Mouse (Mus musculus) limb, embryonic 14.5 days (tissue): Measurements from ENCODE around the gene Bloc1s1. TPM values are rescaled to one million over a fixed set of nuclear protein-coding genes. Genes with fewer than 3 reads are reported as not detected.

Experiments used
- ATAC-seq: fragments of 200-750 bp; cut with Nextera tagmentation; 2 replicates; pipeline ENCODE4 v1.8.0; 2017; ENCODE audit warnings: low read depth, moderate number of reproducible peaks, moderate TSS enrichment; ENCODE audit not compliant: low FRiP score
- DNase-seq: peaks from one replicate; pipeline ENCODE4 v3.0.0-alpha.2; 2015; ENCODE audit warnings: low spot score
- H3K27ac ChIP-seq: fragments of 300-500 bp; sonication (generic); replicated peaks from 2 replicates; pipeline ENCODE4 v1.5.1; 2014; ENCODE audit warnings: low read depth, mild to moderate bottlenecking, low read length, moderate library complexity, mixed read lengths
- H3K27me3 ChIP-seq: fragments of 300-500 bp; sonication (generic); 2 replicates; pipeline ENCODE4 v1.6.1; 2014; ENCODE audit warnings: low read length, mixed read lengths; ENCODE audit not compliant: control insufficient read depth, insufficient read depth
- H3K36me3 ChIP-seq: fragments of 300-500 bp; sonication (generic); 2 replicates; pipeline ENCODE4 v1.6.1; 2014; ENCODE audit warnings: mild to moderate bottlenecking, low read length, moderate library complexity, mixed read lengths; ENCODE audit not compliant: control insufficient read depth, insufficient read depth
- H3K4me1 ChIP-seq: fragments of 300-500 bp; sonication (generic); 2 replicates; pipeline ENCODE4 v1.6.1; 2014; ENCODE audit warnings: antibody characterized with exemption, low read length, mixed read lengths; ENCODE audit not compliant: control insufficient read depth, insufficient read depth
- H3K4me2 ChIP-seq: fragments of 300-500 bp; sonication (generic); replicated peaks from 2 replicates; pipeline ENCODE4 v1.6.1; 2014; ENCODE audit warnings: low read depth, mild to moderate bottlenecking, low read length, moderate library complexity; ENCODE audit not compliant: severe bottlenecking
- H3K4me3 ChIP-seq: fragments of 300-500 bp; sonication (generic); replicated peaks from 2 replicates; pipeline ENCODE4 v1.5.1; 2014; ENCODE audit warnings: low read length
- H3K9ac ChIP-seq: fragments of 300-500 bp; sonication (generic); 2 replicates; pipeline ENCODE4 v1.6.1; 2014; ENCODE audit warnings: mild to moderate bottlenecking, low read depth, low read length, moderate library complexity; ENCODE audit not compliant: severe bottlenecking
- H3K9me3 ChIP-seq: fragments of 300-500 bp; sonication (generic); 2 replicates; pipeline ENCODE4 v1.6.1; 2016; ENCODE audit warnings: low read length; ENCODE audit not compliant: control insufficient read depth
- POLR2A ChIP-seq: fragments of 200-500 bp; IDR thresholded peaks from 2 replicates; pipeline ENCODE4 v1.8.0; 2012; ENCODE audit warnings: inconsistent platforms, mild to moderate bottlenecking, moderate library complexity, borderline replicate concordance; ENCODE audit not compliant: insufficient read depth, insufficient read length; ENCODE audit errors: extremely low read depth
- WGBS: fragments of 180-500 bp; shearing (Covaris S2); extraction: QIAGEN DNeasy Blood & Tissue Kit; methylation state at CpG from one replicate; pipeline ENCODE4 v1.1.7; 2014; 5-methylcytosine and 5-hydroxymethylcytosine counted together
- polyA plus RNA-seq, 2 experiments: library from polyadenylated mRNA; depleted of rRNA in 1 of 2; stranded (reverse) in 1 of 2; unstranded in 1 of 2; fragments of >200 nt; fragmentation: Nextera tagmentation in 1 of 2; extraction: Ambion mirVana in 1 of 2; gene quantifications; 2 replicates each; pipeline versions ENCODE4 v1.2.1 to v1.2.3; 2012 to 2014

Bloc1s1 gene
- polyA plus RNA-seq, 2 experiments, result 262 to 285 TPM

- peak; percentile 18 for ATAC-seq
- 0% methylated on average over 5 of the region's 7 CpGs for WGBS
- H3K9ac ChIP-seq, result peak overlapping the region; percentile 47
- no peaks in the 10 kb centered on the region for H3K27me3 ChIP-seq
- no peaks in the 10 kb centered on the region for H3K9me3 ChIP-seq
- peaks cover 35% of the 10 kb centered on the region for H3K36me3 ChIP-seq
- H3K4me3 ChIP-seq, result peak overlapping the region; percentile 70
- peak overlapping the region; percentile 70 for H3K27ac ChIP-seq
- H3K4me1 ChIP-seq, result peaks cover 20% of the 10 kb centered on the region
- DNase-seq, result peak; percentile 89
- no peak for TF ChIP-seq POLR2A
- peak overlapping the region; percentile 89 for H3K4me2 ChIP-seq
These were observed 34.7 kb downstream of the Bloc1s1 start for GRCm38 (mm10) chr10:128888941-128889827.

- no peak for DNase-seq
- Histone ChIP-seq H3K36me3 (peaks cover 60% of the 10 kb centered on the region), H3K9me3 (no peaks in the 10 kb centered on the region), H3K4me2 (no peak overlapping the region), H3K27ac (no peak overlapping the region), H3K9ac (no peak overlapping the region), H3K4me3 (no peak overlapping the region), H3K27me3 (no peaks in the 10 kb centered on the region), H3K4me1 (no peaks in the 10 kb centered on the region)
- TF ChIP-seq POLR2A, result no peak
- no peak for ATAC-seq
- 93% methylated on average over 5 of the region's 5 CpGs for WGBS
These were observed 41.8 kb downstream of the Bloc1s1 start for GRCm38 (mm10) chr10:128882067-128882466.

- no peak overlapping the region for H3K4me2 ChIP-seq
- WGBS, result 65% methylated on average over 2 of the region's 2 CpGs
- no peak overlapping the region for H3K4me3 ChIP-seq
- no peaks in the 10 kb centered on the region for H3K9me3 ChIP-seq
- no peaks in the 10 kb centered on the region for H3K4me1 ChIP-seq
- H3K27ac ChIP-seq, result no peak overlapping the region
- ATAC-seq (no peak), DNase-seq (no peak)
- H3K9ac ChIP-seq, result no peak overlapping the region
- no peaks in the 10 kb centered on the region for H3K27me3 ChIP-seq
- peaks cover 48% of the 10 kb centered on the region for H3K36me3 ChIP-seq
- no peak for TF ChIP-seq POLR2A
These were observed 45.0 kb downstream of the Bloc1s1 start for GRCm38 (mm10) chr10:128878811-128879210.

GRCm38 (mm10) chr10:128878291-128878690 is 45.5 kb downstream of the Bloc1s1 start:
- TF ChIP-seq POLR2A, result no peak
- ATAC-seq (no peak), DNase-seq (no peak)
- H3K4me1 ChIP-seq, result no peaks in the 10 kb centered on the region
- no peak overlapping the region for H3K9ac ChIP-seq
- H3K36me3 ChIP-seq, result peaks cover 51% of the 10 kb centered on the region
- H3K9me3 ChIP-seq, result no peaks in the 10 kb centered on the region
- no peak overlapping the region for H3K4me2 ChIP-seq
- no peaks in the 10 kb centered on the region for H3K27me3 ChIP-seq
- no peak overlapping the region for H3K27ac ChIP-seq
- no peak overlapping the region for H3K4me3 ChIP-seq

GRCm38 (mm10) chr10:128870341-128870740 is 53.5 kb downstream of the Bloc1s1 start:
- DNase-seq (no peak), ATAC-seq (no peak)
- TF ChIP-seq POLR2A, result no peak
- WGBS, result 79% methylated on average over 3 of the region's 3 CpGs
- no peak overlapping the region for H3K27ac ChIP-seq
- H3K27me3 ChIP-seq, result no peaks in the 10 kb centered on the region
- H3K36me3 ChIP-seq, result peaks cover 63% of the 10 kb centered on the region
- H3K9me3 ChIP-seq, result no peaks in the 10 kb centered on the region
- no peak overlapping the region for H3K4me2 ChIP-seq
- no peak overlapping the region for H3K4me3 ChIP-seq
- H3K9ac ChIP-seq, result no peak overlapping the region
- H3K4me1 ChIP-seq, result no peaks in the 10 kb centered on the region

Other genes starting within 250 kb of the Bloc1s1 start
- 17.0 and 17.7 TPM in 2 replicates for gene Suox, start 250.0 kb downstream of the Bloc1s1 start, polyA plus RNA-seq (2012; rRNA removed)
- 13.1 and 16.3 TPM in 2 replicates for gene Suox, start 250.0 kb downstream of the Bloc1s1 start, polyA plus RNA-seq (2014; fragmentation: Nextera tagmentation; extraction: Ambion mirVana)
- 88.3 and 96.3 TPM in 2 replicates for gene Rab5b, start 227.8 kb downstream of the Bloc1s1 start, polyA plus RNA-seq (2012; rRNA removed)
- gene Rab5b, start 227.8 kb downstream of the Bloc1s1 start, polyA plus RNA-seq (2014; fragmentation: Nextera tagmentation; extraction: Ambion mirVana), result 78.8 and 86.9 TPM in 2 replicates
- 3.7 and 3.8 TPM in 2 replicates for gene Pmel, start 219.8 kb downstream of the Bloc1s1 start, polyA plus RNA-seq (2012; rRNA removed)
- gene Pmel, start 219.8 kb downstream of the Bloc1s1 start, polyA plus RNA-seq (2014; fragmentation: Nextera tagmentation; extraction: Ambion mirVana), result 4.6 and 5.5 TPM in 2 replicates
- 132 and 148 TPM in 2 replicates for gene Cdk2, start 219.0 kb downstream of the Bloc1s1 start, polyA plus RNA-seq (2012; rRNA removed)
- gene Cdk2, start 219.0 kb downstream of the Bloc1s1 start, polyA plus RNA-seq (2014; fragmentation: Nextera tagmentation; extraction: Ambion mirVana), result 106 and 115 TPM in 2 replicates
- 23.0 and 26.6 TPM in 2 replicates for gene Dgka, start 179.2 kb downstream of the Bloc1s1 start, polyA plus RNA-seq (2012; rRNA removed)
- 18.4 and 19.9 TPM in 2 replicates for gene Dgka, start 179.2 kb downstream of the Bloc1s1 start, polyA plus RNA-seq (2014; fragmentation: Nextera tagmentation; extraction: Ambion mirVana)
- gene Pym1, start 176.1 kb downstream of the Bloc1s1 start, polyA plus RNA-seq (2012; rRNA removed), result 49.9 and 60.3 TPM in 2 replicates
- 36.0 and 36.8 TPM in 2 replicates for gene Pym1, start 176.1 kb downstream of the Bloc1s1 start, polyA plus RNA-seq (2014; fragmentation: Nextera tagmentation; extraction: Ambion mirVana)
- gene Mmp19, start 133.1 kb downstream of the Bloc1s1 start, polyA plus RNA-seq (2012; rRNA removed), result 1.4 TPM in 2 replicates
- 0.86 and 1.1 TPM in 2 replicates for gene Mmp19, start 133.1 kb downstream of the Bloc1s1 start, polyA plus RNA-seq (2014; fragmentation: Nextera tagmentation; extraction: Ambion mirVana)
- 26.3 and 30.6 TPM in 2 replicates for gene Dnajc14, start 120.0 kb downstream of the Bloc1s1 start, polyA plus RNA-seq (2012; rRNA removed)
- gene Dnajc14, start 120.0 kb downstream of the Bloc1s1 start, polyA plus RNA-seq (2014; fragmentation: Nextera tagmentation; extraction: Ambion mirVana), result 44.5 and 45.7 TPM in 2 replicates
- gene Tmem198b, start 119.7 kb downstream of the Bloc1s1 start, polyA plus RNA-seq (2012; rRNA removed), result 41.3 and 59.1 TPM in 2 replicates
- gene Tmem198b, start 119.7 kb downstream of the Bloc1s1 start, polyA plus RNA-seq (2014; fragmentation: Nextera tagmentation; extraction: Ambion mirVana), result 14.9 and 18.6 TPM in 2 replicates
- gene Sarnp, start 106.7 kb downstream of the Bloc1s1 start, polyA plus RNA-seq (2012; rRNA removed), result 68.2 and 122 TPM in 2 replicates
- 200 TPM in 2 replicates for gene Sarnp, start 106.7 kb downstream of the Bloc1s1 start, polyA plus RNA-seq (2014; fragmentation: Nextera tagmentation; extraction: Ambion mirVana)
- gene Ormdl2, start 102.4 kb downstream of the Bloc1s1 start, polyA plus RNA-seq (2012; rRNA removed), result 29.4 and 31.6 TPM in 2 replicates
- 45.4 and 52.7 TPM in 2 replicates for gene Ormdl2, start 102.4 kb downstream of the Bloc1s1 start, polyA plus RNA-seq (2014; fragmentation: Nextera tagmentation; extraction: Ambion mirVana)
- gene Gdf11, start 32.3 kb downstream of the Bloc1s1 start, polyA plus RNA-seq (2012; rRNA removed), result 10.8 and 11.8 TPM in 2 replicates
- gene Gdf11, start 32.3 kb downstream of the Bloc1s1 start, polyA plus RNA-seq (2014; fragmentation: Nextera tagmentation; extraction: Ambion mirVana), result 6.3 and 9.2 TPM in 2 replicates
- gene Cd63, start 23.0 kb downstream of the Bloc1s1 start, polyA plus RNA-seq (2012; rRNA removed), result 346 and 448 TPM in 2 replicates
- 942 and 957 TPM in 2 replicates for gene Cd63, start 23.0 kb downstream of the Bloc1s1 start, polyA plus RNA-seq (2014; fragmentation: Nextera tagmentation; extraction: Ambion mirVana)
- gene Rdh5, start 1.1 kb downstream of the Bloc1s1 start, polyA plus RNA-seq (2012; rRNA removed), result 17.9 and 23.2 TPM in 2 replicates
- 11.8 and 12.5 TPM in 2 replicates for gene Rdh5, start 1.1 kb downstream of the Bloc1s1 start, polyA plus RNA-seq (2014; fragmentation: Nextera tagmentation; extraction: Ambion mirVana)
- 22.3 and 24.1 TPM in 2 replicates for gene Itga7, start 9.8 kb upstream of the Bloc1s1 start, polyA plus RNA-seq (2012; rRNA removed)
- gene Itga7, start 9.8 kb upstream of the Bloc1s1 start, polyA plus RNA-seq (2014; fragmentation: Nextera tagmentation; extraction: Ambion mirVana), result 7.0 and 11.5 TPM in 2 replicates
- 0.24 and 0.38 TPM in 2 replicates for gene Mettl7b, start 37.0 kb upstream of the Bloc1s1 start, polyA plus RNA-seq (2012; rRNA removed)
- 0.21 and 0.80 TPM in 2 replicates for gene Mettl7b, start 37.0 kb upstream of the Bloc1s1 start, polyA plus RNA-seq (2014; fragmentation: Nextera tagmentation; extraction: Ambion mirVana)
- not detected in 2 replicates for gene Olfr9, start 65.4 kb upstream of the Bloc1s1 start, polyA plus RNA-seq (2012; rRNA removed)
- not detected in 2 replicates for gene Olfr9, start 65.4 kb upstream of the Bloc1s1 start, polyA plus RNA-seq (2014; fragmentation: Nextera tagmentation; extraction: Ambion mirVana)
- gene Olfr763, start 86.8 kb upstream of the Bloc1s1 start, polyA plus RNA-seq (2012; rRNA removed), result not detected in 2 replicates
- not detected in 2 replicates for gene Olfr763, start 86.8 kb upstream of the Bloc1s1 start, polyA plus RNA-seq (2014; fragmentation: Nextera tagmentation; extraction: Ambion mirVana)
- 0.01 TPM in 1 of 2 replicates, not detected in the other for gene Olfr764-ps1, start 115.9 kb upstream of the Bloc1s1 start, polyA plus RNA-seq (2012; rRNA removed)
- not detected in 2 replicates for gene Olfr764-ps1, start 115.9 kb upstream of the Bloc1s1 start, polyA plus RNA-seq (2014; fragmentation: Nextera tagmentation; extraction: Ambion mirVana)
- not detected in 2 replicates for gene Olfr765, start 126.0 kb upstream of the Bloc1s1 start, polyA plus RNA-seq (2012; rRNA removed)
- gene Olfr765, start 126.0 kb upstream of the Bloc1s1 start, polyA plus RNA-seq (2014; fragmentation: Nextera tagmentation; extraction: Ambion mirVana), result not detected in 2 replicates
- gene Olfr766-ps1, start 144.9 kb upstream of the Bloc1s1 start, polyA plus RNA-seq (2012; rRNA removed), result 0.03 TPM in 1 of 2 replicates, not detected in the other
- not detected in 2 replicates for gene Olfr766-ps1, start 144.9 kb upstream of the Bloc1s1 start, polyA plus RNA-seq (2014; fragmentation: Nextera tagmentation; extraction: Ambion mirVana)
- 0.01 TPM in 1 of 2 replicates, not detected in the other for gene Olfr767, start 158.9 kb upstream of the Bloc1s1 start, polyA plus RNA-seq (2012; rRNA removed)
- gene Olfr767, start 158.9 kb upstream of the Bloc1s1 start, polyA plus RNA-seq (2014; fragmentation: Nextera tagmentation; extraction: Ambion mirVana), result not detected in 2 replicates
- not detected in 2 replicates for gene Olfr768, start 175.3 kb upstream of the Bloc1s1 start, polyA plus RNA-seq (2012; rRNA removed)
- 0.04 TPM in 1 of 2 replicates, not detected in the other for gene Olfr768, start 175.3 kb upstream of the Bloc1s1 start, polyA plus RNA-seq (2014; fragmentation: Nextera tagmentation; extraction: Ambion mirVana)
- 0.01 TPM in 1 of 2 replicates, not detected in the other for gene Olfr769, start 193.8 kb upstream of the Bloc1s1 start, polyA plus RNA-seq (2012; rRNA removed)
- not detected in 2 replicates for gene Olfr769, start 193.8 kb upstream of the Bloc1s1 start, polyA plus RNA-seq (2014; fragmentation: Nextera tagmentation; extraction: Ambion mirVana)
- gene Olfr770, start 215.0 kb upstream of the Bloc1s1 start, polyA plus RNA-seq (2012; rRNA removed), result not detected in 2 replicates
- not detected in 2 replicates for gene Olfr770, start 215.0 kb upstream of the Bloc1s1 start, polyA plus RNA-seq (2014; fragmentation: Nextera tagmentation; extraction: Ambion mirVana)
- gene Olfr771, start 240.7 kb upstream of the Bloc1s1 start, polyA plus RNA-seq (2012; rRNA removed), result not detected in 2 replicates
- gene Olfr771, start 240.7 kb upstream of the Bloc1s1 start, polyA plus RNA-seq (2014; fragmentation: Nextera tagmentation; extraction: Ambion mirVana), result not detected in 2 replicates